Mouse (Mus musculus) large intestine, adult 2 months (tissue): ENCODE data around the gene Spag7. TPM values are rescaled to one million over a fixed set of nuclear protein-coding genes. Genes with fewer than 3 reads are reported as not detected.

ENCODE experiments used
- DNase-seq: peaks from one replicate; pipeline ENCODE4 v3.0.0-alpha.2; 2012; ENCODE audit warnings: low read depth, low spot score
- WGBS: fragments of 180-500 bp; shearing (Covaris S2); methylation state at CpG from one replicate; pipeline ENCODE4 v1.1.7; 2018; 5-methylcytosine and 5-hydroxymethylcytosine counted together
- polyA plus RNA-seq: library from polyadenylated mRNA; depleted of rRNA; stranded (reverse); fragments of >200 nt; gene quantifications from 2 replicates; pipeline ENCODE4 v1.2.3, GENCODE M21; 2012; rRNA removed

The Spag7 gene
- polyA plus RNA-seq, result 35.9 and 39.8 TPM in 2 replicates

DNA sequence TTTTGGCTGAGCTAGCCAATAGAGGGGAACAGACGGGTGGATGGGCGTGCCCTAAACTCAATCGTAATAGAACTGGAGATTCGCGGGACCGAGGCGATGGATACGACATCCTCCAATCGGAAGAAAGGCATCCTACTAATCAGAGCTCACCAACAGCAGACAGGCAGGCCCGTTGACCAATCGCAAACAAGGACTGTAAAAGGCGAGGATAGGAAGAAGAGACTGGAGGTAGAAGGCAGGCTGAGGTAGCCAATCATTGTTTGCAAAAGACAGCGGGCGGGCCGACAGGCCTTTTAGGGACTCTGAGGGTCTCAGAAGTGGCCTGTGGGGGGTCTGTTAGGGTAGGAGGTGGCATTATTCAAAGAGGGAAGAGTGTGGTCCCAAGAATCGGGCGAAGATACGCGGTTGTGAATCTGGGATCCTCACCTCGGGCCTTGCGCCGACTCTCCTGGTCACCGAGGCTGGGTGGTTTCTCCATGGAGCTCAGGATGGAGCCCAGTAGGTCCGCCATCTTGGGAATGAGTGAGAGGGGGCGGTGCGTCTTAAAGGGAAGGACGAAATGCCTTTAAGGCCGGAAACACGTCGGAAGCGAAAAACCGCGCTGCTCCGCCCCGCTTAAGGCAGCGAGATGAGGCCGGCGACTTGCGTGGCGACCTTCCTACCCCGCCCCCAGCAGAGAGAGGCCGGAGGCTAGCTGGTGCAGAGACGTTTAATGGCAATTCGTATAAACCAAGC lies at the start of gene Spag7:
Gene Spag7, minus strand, starts transcription at position 646 of the 735 bp plus-strand sequence.
- WGBS, result under 1% methylated on average over 44 of the region's 44 CpGs
- DNase-seq, result peak; percentile 100

DNA sequence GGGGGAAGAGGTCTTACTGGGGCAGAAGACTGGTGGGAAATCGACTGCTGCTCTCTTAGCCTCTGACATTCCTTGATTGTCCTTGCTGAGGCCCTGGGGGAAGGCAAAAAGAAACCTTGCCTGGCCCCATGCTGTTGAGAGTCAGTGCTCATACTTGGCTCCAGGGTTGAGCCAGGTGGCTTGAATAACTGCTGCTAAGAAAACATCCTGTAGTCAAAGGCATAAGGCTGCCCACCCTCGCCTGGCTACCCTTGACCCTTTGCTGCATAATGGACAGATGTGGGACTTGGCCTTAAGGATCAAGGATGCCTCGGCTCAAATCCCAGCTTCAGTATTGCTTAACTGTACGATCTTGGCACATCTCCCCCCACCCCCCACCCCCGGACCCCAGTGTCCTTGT lies 49.3 kb upstream of the Spag7 start:
- no peak for DNase-seq
- WGBS, result 80% methylated on average over 5 of the region's 5 CpGs

- 75% methylated on average over 6 of the region's 6 CpGs for WGBS
- no peak for DNase-seq
Measured at GRCm38 (mm10) chr11:70715832-70716231, 46.6 kb upstream of the Spag7 start.

GRCm38 (mm10) chr11:70713222-70713621 lies 44.0 kb upstream of the Spag7 start:
- no peak for DNase-seq
- WGBS, result 74% methylated on average over 6 of the region's 6 CpGs

DNA sequence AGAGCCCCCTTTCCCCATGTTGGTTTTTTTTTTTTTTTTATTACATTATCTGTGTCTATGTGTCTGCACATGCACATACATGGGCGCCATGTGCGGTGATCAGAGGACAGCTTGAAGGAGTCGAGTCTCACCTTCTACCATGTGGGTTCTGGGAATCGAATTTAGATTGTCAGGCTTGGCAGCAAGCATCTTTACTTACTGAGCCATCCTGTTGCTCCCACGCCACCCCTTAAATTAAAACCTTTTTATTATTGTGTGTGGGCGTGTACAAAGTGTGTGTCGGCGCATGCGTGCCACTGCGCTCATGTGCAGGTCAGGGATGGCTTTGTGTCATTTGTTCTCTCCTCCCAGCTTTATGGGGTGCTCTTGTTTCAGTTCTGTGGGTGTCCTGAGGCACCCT lies 41.8 kb upstream of the Spag7 start:
- DNase-seq, result no peak
- WGBS, result 90% methylated on average over 10 of the region's 10 CpGs

DNA sequence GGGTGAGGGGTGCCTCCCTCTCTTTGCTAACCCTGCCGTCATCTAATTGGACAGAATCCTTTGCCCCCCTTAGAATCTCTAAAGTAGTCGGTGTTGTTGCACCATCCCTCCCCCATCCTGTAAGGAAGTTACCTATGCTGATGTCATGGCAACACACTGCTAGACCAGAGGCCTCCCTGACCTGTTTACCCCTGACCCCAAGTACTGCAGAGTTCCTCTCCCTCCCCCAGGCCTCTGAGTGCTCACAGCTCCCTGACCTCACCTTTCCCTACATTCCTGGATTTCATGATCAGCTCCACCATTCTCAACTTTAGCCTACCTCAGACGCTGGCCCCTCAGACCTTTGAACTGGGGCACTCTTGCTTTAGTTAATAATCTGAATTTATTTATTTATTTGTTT lies 36.9 kb upstream of the Spag7 start:
- WGBS, result 67% methylated on average over 3 of the region's 3 CpGs
- no peak for DNase-seq

DNA sequence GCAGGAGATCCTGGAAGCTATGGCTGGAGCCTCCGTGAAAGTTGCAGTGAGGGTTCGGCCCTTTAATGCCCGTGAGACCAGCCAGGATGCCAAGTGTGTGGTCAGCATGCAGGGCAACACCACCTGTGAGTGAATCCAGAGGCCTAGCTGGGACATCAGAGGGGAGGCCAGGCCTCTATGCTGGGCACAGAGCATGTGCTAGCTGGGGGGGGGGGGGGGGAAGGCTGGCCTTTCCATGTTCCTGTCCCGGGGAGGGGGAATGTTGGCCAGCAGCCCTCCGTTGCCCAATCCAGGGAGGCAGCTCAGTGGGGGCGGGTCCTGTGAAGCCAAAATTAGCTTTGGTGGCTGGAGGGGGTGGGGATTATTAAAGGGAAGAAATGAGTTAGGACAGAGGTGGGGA lies 33.6 kb upstream of the Spag7 start:
- no peak for DNase-seq
- WGBS, result 71% methylated on average over 6 of the region's 6 CpGs

- DNase-seq, result no peak
- 71% methylated on average over 6 of the region's 6 CpGs for WGBS
Measured at GRCm38 (mm10) chr11:70701984-70702733, 32.9 kb upstream of the Spag7 start.

DNA sequence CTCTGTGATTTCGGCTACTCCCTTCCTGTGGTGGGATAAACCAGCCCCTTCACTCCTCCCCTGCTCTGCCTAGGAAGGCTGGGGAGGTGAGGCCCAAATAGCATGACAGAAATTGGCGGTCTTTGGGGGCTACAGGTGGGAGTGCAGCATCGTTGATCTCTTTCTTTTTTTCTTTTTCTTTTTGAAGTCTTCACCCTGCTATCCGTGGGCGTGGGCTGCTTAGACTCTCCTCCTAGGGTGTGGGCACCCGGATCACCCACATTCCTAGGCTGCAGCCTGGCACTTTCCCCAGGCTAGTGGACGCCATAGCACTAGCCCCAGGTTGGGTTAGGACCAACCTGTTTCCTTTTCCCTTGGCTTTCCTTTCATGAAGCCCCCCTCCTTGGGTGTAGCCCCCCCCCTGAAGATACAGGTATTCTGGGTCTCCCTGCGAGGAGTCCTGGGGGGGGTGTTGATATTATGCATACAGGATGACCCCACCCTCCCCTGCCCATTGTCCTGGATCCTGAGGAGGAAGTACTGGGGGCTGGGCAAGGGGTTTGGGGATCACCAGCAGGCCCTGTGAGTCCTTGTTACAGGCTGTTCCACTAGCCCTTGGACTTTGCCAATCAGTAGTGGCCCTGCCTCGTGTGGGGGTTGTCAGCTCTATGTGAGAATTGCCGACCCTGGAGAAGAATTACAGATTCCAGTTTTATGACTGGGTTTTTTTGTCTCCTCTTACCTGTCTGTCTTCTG lies 32.2 kb upstream of the Spag7 start:
- 6% methylated on average over 10 of the region's 10 CpGs for WGBS
- no peak for DNase-seq

DNA sequence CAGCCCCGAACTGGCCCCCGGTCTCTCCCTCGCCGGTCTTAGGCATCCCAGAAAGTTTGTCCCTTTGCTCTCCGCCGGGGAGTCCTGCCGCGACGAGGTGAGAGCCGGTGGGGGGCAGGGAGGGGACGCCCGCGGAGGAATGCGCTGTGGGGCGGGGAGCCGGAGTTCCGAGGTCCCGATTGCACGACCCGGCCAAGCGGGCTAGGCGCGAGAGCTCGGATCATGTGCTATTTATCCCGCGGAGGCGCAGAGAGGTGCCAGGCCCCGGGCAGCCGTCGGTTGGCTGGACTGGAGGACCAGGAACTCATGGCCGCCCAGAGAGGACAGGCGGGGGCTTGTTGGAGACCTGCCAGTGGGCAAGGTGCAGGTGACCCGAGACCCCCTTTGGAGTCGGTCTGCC lies 31.4 kb upstream of the Spag7 start:
- no peak for DNase-seq
- under 1% methylated on average over 34 of the region's 34 CpGs for WGBS

DNA sequence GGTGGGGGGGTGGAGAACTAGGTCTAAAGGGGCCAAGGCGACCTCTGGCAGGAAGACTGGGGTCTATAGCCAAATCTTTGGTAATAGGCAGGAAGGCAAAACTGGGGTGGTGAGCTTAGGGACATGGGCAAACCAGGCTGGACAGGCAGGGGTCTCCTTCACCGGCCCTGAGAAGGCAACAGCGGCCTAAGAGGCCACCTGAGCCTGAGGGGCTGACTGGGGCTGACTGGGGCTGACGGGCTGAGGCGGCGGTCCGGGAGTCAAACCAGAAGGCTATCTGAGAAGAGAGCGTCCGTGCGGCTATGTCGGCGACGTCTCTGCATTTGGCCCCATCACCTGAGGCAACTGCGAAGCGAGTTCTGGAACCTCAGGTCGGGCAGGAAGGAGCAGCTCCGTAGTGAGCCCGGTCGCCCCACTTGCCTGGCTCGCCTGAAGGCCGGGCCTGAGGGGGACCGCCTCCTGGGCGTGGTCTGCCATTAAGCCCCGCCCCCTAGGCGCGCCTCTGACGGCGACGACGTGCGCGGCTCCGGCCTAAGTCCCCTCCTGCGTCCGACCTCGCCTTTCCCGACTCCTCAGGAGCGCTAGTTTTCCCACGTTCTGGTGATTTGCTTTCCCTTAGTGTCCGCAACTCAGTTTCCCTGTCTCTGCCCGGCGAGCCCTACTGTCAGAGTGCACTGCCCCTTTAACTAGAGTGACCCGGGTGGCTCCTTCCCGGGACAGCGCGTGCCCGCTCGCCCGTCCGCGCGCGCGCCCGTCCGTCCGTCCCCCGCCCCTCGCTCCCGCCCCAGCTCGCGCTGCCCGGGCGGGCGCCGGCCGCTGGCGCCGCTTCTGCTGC lies 30.7 kb upstream of the Spag7 start, which contains the start of the genes Inca1 and Kif1c:
Gene Inca1, minus strand, starts transcription at position 434 of the 835 bp plus-strand sequence.
Gene Kif1c, plus strand, starts transcription at position 827 of the 835 bp plus-strand sequence.
- DNase-seq, result no peak

DNA sequence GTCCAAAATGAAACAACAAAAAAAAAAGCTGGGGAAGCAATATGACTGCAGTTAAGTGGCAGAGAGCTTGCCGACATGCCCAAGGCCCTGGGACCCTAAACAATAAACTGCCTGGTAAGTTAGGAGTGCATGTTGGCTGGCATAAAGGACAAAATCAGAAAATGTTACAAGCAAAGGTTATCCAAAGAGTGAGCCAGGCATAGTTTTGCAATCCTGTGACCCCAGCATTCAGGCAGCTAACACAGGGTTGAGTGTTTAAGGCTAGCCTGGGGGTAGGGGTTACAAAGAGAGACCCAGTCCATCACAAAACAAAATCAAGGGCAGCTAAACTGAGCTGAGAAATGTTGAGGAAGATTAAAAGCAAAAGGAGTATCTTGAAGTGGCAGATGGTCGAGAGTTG lies 29.8 kb upstream of the Spag7 start:
- WGBS, result 77% methylated on average over 2 of the region's 2 CpGs

More for the DNA sequence above, 30.7 kb upstream of the Spag7 start, which contains the start of the genes Inca1 and Kif1c:
- WGBS, result 1% methylated on average over 69 of the region's 69 CpGs

DNA sequence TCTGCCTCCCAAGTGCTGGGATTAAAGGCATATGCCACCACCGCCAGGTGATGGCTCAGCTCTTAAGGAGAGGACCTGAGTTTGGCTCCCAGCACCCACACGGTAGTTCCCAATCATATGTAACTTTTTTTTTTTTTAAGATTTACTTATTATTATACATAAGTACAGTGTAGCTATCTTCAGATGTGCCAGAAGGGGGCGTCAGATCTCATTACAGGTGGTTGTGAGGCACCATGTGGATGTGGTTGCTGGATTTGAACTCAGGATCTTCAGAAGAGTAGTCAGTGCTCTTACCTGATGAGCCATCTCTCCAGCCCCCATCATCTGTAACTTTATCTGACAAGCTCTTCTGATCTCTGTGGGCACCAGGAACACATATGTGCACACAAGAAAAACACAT lies 28.2 kb upstream of the Spag7 start:
- DNase-seq, result no peak
- 78% methylated on average over 3 of the region's 3 CpGs for WGBS

More for the DNA sequence above, 29.8 kb upstream of the Spag7 start:
- no peak for DNase-seq

- 84% methylated on average over 3 of the region's 3 CpGs for WGBS
- no peak for DNase-seq
Measured at GRCm38 (mm10) chr11:70693504-70693903, 24.3 kb upstream of the Spag7 start.

DNA sequence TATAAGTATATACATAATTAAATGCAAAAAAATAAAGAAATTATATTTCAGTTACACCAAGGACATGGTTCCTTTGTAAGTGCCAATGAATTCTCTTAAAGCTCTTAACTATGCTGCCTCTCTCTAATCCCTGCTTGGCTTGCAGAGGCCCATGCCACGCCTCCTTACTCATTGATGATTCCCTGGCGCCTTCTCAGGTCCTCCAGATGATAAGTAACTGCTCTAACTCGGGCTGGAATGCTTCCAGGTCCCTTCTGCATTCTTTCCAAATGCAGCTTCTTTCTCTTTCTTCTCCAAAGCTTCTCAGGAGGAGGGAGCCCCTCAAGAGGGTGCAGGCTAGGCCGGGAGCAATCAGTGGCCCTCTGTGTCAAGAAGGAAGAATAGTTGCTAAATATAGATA lies 20.4 kb upstream of the Spag7 start:
- no peak for DNase-seq
- 38% methylated on average over 4 of the region's 4 CpGs for WGBS

DNA sequence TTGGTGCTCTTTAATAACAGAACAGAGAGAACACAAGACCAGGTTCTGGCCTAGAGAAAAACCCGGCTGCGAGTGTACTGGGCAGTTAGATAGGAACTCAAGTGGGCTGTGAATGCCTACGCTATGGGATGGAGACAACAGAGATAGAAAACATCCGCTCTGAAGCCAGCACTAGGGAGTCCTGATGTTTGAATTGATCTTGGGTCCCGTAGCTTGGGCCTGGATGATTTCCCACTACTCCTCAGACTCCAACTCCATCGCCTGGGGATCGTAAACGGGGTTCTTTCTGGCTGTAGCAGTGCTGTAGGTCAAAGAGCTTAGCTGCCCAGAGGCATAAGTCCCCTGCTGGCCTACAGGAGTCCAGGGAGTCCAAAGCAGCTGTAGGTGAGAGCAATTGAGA lies 19.2 kb upstream of the Spag7 start:
- no peak for DNase-seq
- WGBS, result 27% methylated on average over 8 of the region's 8 CpGs

- WGBS, result 1% methylated on average over 55 of the region's 55 CpGs
- no peak for DNase-seq
Measured at GRCm38 (mm10) chr11:70687601-70688199, 18.5 kb upstream of the Spag7 start, which contains the start of gene Camta2. Gene Camta2, minus strand, starts transcription at chr11:70688105.

- no peak for DNase-seq
- WGBS, result 2% methylated on average over 16 of the region's 16 CpGs
Measured at GRCm38 (mm10) chr11:70686901-70687566, 17.8 kb upstream of the Spag7 start.
